Mouse (Mus musculus): ENCODE results near the gene Ston1.

Ston1 gene

DNA sequence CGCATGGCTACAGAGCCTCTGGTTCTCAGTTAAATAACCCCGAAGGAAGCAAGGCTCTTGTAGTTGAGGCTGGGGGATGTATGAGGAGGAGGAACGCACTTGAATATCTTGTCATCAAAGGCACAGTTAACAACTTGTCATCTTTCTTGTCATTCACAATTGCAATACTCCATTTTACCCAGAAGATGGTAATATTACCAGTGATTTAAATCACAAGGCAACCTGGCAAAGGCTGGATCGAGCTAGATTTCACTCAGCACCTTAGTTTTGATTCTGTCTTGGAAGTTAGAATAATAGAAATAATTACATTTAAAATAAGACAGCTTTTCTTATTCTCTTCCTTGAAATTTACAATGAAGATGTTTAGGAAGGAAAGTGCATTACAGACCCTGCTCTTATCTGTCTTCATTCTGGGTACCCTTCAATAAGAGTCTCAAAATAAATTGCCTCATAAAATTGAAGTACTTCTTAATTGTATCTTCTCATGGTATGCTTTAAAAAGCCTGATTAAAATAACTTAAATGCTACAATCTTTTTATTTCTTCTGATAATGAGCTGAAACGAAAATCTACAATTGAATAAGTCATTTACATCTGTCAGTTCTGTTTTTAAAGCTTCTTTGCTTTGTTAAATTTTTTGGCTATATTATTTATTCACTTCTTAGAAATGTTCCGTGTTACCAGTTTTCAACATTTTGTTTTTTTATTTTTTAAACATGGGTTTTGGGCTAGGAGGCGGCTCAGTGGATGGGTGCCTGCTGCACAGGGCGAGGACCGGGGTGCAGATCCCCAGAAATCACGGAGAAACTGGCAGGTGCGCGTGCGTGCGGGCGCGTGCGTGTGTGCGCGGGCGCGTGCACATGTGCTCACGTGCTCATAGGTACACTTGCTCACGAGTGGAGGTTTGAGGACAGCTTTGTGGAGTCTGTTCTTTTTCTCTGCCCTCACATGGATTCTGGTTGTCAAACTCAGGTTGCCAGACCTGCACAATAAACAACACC is 78.1 kb downstream of the Ston1 start:
- no peak for DNase-seq (ENCODE audit: low read depth)

DNA sequence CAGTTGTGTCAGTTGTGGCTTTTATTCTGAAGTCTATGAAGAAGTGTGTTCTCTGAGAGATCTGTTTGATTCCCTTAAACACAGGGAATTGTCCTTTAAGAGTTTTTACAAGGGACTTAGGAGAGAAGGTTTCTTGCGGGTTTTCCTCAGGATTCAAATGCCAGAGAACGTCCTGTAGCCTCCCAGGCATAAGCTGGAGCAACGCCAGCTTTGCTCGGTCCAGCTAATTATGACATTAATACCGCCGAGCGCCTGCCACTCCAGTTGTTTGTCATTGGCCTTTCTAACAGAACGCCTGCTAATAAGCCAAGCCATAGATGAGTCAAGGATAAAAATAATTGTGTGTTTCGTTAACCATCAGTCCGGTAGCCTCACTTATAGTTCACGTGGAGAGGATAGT is 90.7 kb downstream of the Ston1 start:
- DNase-seq (ENCODE audit: low read depth): no peak

DNA sequence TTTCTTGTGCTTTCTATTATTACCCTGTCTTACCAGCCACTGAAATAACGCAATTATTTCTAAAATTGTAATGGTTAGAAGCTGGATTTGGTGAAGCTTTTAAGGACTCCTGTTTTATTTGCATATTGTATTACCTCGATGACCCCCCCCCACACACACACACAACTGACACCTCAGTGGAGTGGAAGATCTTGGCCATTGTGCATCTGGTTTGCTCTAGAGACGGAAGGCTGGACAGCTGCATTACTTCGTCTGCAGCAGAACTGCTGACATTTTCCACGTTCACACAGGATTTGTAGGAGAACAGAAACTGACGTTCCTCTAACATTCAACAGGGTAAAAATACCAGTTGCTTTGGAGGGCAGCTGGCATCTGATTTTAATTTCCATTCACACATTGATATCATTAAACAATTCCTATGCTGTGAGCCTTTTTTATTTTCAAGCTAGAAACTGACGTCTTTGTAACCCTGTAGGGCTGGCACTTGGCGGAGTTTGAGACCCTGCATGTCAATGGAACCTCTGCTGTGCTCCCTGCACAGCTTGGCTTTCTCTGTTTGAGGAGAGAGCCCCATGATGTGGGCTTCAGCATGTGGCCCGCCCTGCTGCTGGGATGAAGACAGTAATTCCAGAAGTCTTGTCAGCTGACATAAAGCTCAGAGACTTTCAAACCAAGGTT is 99.3 kb downstream of the Ston1 start:
- DNase-seq (ENCODE audit: low read depth): no peak

DNA sequence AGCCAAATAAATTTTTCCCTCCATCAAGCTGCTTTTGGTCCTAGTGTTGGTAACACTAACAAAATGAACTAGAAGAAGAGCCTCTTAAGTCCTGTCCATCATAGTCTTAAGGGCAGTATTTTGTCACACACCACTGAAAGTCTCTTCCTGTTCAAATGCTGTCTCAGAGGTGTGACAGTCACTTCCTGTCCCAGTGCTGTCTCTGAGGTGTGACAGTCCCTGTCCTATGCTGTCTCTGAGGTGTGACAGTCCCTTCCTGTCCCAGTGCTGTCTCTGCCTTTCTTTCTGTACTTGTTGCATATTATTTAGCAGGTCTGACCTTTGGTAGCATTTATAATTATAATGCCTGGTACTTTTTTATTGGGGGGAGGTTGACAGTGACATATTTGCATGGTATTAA is 103.4 kb downstream of the Ston1 start:
- no peak for DNase-seq (ENCODE audit: low read depth)

DNA sequence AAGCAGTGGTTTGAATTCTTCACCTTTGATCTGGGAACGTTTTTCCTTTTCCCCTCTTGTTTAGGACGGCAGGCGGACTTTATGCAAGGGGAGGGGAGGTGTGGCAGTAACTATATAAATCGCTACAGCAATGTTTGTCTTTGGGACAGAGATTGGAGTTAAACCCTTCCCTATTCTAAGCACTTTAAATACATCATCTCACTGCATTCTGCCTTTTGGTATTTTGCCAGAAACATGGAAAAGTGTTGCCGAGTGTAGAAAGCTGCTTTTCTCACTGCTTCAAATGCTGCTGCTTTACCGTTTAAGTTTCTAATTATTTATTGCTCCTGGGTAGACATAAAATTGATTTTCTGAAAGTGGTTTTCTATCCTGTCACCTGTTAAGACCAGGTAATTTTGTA is 104.9 kb downstream of the Ston1 start:
- no peak for DNase-seq (ENCODE audit: low read depth)

DNA sequence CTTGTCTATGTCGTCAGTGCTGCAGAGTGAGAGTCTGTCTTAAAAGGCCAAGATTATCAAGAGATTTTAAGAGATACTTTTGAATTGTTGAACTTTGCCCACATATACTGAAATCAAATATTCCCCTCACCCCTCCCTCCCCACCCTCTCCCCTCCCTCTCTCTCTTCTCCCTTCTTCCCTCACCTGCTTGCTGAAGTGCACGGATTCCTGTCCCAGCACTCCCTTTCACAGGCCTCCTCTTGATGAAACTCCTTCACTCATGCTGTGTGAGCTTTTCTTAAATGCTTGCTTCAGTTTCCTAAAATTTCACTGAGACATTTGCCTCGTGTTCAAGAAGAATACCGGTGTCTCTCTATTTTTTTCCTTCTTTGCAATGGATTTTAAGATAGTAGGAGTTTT is 105.6 kb downstream of the Ston1 start:
- DNase-seq (ENCODE audit: low read depth): no peak

DNA sequence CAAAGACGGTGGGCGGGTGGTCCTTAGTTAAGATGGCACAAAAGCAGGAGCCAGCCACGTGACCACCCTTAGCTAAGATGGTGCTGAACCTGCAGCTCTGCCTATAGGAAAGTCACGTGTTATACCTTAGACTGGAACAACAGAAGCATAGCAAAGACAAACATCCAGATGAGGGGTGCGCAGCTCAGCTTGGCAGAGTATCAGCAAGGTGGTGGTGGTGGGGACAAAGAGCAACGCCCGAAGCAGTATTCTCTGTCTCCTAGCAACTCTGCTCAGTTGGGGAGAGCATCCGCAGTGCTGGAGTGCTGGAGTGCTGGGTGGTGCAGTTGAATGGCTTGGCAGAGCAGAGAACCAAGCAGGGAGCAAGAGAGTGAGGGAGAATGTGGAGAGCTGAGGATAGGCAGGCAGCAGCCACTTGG is 108.8 kb downstream of the Ston1 start:
- DNase-seq (ENCODE audit: low read depth): no peak
